Mouse (Mus musculus) retina, postnatal 1 day (tissue): ENCODE measurements at regions not wholly inside any gene's neighbourhood (a gene's known extent, or its start where the extent isn't known, plus 50 kb on each side); places are given as distances from the start of the nearest gene placed in this dataset.
"Not testable (repeated sequence)": the region's sequence is repeated elsewhere in the genome, so short reads cannot be mapped to it uniquely, and the experiment has no call there.

Source experiments
- DNase-seq: peaks from one replicate; pipeline ENCODE4 v3.0.0-alpha.2; 2012

- DNase-seq, result not testable (repeated sequence)
Measured at GRCm38 (mm10) chr13:13888847-13889246, 65.4 kb upstream of the B3galnt2 start.

- DNase-seq, result peak; percentile 99
Measured at GRCm38 (mm10) chr13:13889297-13890120, 64.8 kb upstream of the B3galnt2 start.

GRCm38 (mm10) chr13:13902186-13902585 is 52.1 kb upstream of the B3galnt2 start:
- DNase-seq, result not testable (repeated sequence)
